Mouse (Mus musculus): ENCODE results near the gene Ccr8.

GRCm38 (mm10) chr9:120113456-120113855 is 21.5 kb downstream of the Ccr8 start:
- TF ChIP-seq POLR2A (IDR thresholded peaks at IDR 0.05; ENCODE audit: control insufficient read depth, extremely low read depth, insufficient read depth, low read length, poor library complexity), result no peak
- no peak for TF ChIP-seq CTCF (IDR thresholded peaks at IDR 0.05; ENCODE audit: borderline replicate concordance, control insufficient read depth, extremely low read depth, insufficient read depth, low read length, poor library complexity)

Measured in thymus, adult 2 months (tissue).